Mouse (Mus musculus) heart, postnatal 25 days (tissue): Measurements from ENCODE around the gene Kat6b. TPM values are rescaled to one million over a fixed set of nuclear protein-coding genes. Genes with fewer than 3 reads are reported as not detected.

Experiments used
- DNase-seq: peaks from one replicate; pipeline ENCODE4 v3.0.0; 2022; ENCODE audit warnings: low spot score
- intact Hi-C: fragments of 180-260 bp; cut with DNase I; formaldehyde crosslinking; loops from one replicate; pipeline ENCODE4 v1.15.1; 2025
- total RNA-seq, 2 experiments: library from RNA; stranded (reverse); gene quantifications; 2 replicates each; pipeline ENCODE4 v1.2.3; 2021

Kat6b gene
- total RNA-seq, 2 experiments from 2014 or later, result 28.1 to 32.6 TPM

DNA sequence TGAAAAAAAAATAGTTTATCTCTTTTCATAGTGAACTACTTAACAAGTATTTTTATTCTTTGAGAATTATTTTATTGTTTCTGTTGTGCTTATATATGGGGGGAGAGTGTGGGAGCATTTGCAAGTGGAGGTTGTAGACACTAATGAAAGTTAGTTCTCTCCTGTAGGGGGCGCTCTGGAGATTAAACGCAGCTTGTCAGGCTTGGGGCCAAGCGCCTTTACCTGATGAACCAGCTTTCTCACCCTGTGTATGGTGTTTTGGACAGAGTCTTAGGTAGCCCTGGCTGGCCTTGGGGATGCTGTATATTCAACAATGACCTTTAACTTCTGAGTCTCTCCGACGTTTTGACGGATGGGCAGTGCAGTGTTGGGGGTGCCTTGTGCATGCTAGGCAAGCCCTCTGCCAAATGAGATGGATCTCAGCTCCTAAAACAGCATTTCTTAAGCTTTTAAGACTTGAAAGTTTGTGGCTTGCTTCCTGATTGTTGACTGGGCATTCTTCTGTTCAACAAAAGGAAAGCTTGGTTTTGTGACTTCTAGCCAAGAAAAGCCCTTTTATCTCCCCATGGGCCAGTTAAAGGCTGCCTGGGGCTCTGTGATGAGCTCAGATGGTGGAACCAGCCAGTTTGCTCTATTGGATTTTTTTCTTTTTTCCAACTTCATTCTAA lies 103.4 kb downstream of the Kat6b start:
- intact Hi-C loops, result no loop called here
- DNase-seq, result no peak

DNA sequence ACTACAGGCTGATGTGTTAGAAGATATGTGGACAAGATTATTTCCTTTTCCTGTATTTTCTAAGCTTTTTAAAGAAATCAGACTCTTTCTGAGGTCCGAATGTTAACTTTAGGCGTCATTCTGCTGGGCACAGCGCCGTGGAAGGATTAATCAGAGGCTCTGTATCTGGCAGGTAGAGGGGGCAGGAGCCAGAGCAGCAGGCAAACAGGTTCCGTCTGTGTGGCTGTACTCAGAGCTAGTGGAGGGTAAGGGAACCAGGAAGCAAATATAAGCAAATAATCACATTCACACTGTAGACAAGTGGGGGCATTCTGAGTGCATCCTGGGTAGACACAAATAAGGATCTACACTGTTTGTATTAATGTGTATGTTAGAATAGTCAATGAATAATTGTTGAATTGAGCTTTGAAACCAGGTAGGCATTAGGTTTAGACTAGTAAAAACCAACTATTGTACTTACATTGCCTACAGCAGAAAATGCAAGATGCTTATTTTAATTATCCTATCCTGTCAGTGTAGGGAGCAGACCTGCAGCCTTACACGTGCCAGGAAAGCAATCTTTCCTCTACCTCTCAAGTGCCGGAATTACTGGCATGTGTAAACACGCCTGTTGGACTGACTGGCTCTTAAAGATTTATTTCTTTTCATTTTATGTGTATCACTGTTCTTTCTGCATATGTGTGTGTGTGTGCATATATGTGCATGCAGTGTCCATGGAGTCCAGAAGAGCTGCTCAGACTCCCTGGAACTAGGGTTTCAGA lies 104.4 kb downstream of the Kat6b start:
- DNase-seq, result no peak
- intact Hi-C loops, result no loop called here

DNA sequence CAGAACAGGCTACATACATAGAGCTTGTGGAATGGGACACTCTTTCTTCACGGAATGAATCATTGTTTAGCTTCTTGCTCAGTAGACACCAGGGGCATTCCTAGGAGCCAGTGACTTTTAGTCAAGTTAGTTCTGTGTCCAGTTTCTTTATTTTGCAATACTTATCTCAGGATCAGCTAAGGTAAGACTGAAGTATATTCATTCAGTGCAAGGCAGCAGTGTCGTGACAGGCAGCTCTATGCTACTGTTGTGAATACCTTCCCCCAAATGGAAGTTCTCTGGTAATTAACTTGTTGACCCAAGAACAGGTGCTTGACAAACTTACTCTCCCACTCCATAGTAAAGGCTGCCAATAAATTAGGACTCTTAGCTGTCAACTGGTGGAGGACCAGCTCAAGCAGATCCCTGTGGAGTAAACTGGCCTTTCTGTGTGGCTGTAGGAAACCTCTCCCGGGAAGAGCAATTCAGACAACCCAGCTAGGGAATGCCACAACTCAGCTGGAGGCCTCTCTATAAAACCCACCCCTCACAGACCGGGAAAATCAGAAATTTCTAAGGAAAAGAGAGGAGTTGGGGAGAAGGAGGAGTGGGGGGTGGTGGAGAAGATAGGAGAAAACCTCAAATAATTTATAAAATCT lies 105.4 kb downstream of the Kat6b start:
- intact Hi-C loops, result no loop called here
- DNase-seq, result no peak

DNA sequence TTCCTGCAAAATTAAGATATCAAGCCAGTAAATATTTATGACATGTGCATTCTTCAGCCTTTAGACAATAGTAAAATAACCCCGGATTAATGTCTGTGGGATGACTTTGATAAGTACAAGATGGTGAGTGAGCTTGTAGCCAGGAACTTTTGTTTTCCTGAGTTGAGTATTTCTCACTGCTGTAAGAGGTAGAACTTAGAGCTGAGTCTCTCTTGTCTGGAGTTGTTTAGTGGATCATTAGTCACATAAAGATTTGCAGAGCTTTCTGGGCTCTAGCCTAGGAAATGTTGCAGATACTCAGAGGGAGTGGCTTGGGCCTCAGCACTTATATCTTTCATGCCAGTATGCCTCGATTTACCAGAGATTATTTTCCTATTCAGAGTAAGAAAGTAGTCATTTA lies 106.7 kb downstream of the Kat6b start:
- intact Hi-C loops, result no loop called here
- no peak for DNase-seq

DNA sequence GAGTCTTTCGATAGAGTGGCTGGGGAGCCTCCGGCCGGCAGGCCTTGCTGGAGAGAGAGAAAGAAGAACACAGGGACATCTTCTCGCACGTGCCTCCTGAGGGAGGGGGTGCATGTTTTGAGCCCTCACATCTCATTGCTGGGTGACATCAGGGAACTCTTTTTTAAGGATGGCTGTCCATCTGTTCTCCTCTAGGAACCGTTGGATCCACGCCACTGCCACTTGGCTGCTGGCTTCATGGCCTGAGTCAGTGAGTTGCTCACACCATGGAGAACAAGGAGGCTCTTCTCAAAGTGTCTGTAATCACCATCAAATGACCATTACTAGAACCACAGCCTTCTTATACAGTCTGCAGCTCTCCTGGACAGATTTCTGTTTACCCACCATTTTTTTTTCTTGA lies 108.4 kb downstream of the Kat6b start:
- DNase-seq, result no peak
- intact Hi-C loops, result no loop called here

DNA sequence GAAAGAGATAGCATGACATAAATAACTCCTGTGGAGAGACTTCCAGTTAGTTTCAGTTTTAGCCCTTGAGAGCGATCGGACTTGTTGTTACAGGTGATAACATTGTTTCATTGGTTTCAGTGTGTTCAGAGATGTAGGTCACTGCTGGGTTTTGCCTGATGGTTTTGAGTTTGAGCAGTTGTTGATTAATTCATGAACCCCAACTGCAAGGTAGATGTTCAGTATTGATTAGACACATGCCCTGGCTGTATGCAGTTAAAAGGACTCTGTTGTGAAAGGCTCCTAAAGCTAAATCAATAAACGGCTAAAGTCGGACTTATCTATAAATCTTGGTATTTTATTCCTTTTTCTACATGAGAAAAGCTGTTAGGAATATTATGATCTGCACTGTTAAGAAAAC lies 109.0 kb downstream of the Kat6b start:
- no peak for DNase-seq
- intact Hi-C loops, result no loop called here

DNA sequence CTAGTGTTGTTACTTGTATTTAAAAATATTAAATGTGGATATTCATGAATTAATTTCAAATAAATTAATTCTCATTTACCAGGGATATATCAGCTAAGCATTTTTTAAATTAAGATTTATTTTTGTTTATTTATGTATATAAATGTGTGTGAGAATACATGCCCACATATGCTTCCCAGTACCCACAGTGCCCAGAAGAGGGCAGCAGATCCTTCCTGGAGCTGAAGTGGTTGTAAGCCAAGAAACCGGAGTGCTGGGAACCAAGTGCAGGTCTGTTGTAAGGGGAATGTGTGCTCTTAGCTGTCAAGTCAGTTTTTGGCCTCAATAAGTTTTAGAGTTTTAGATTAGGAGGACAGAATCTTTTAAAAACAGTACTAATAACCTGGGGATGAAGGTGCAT lies 110.9 kb downstream of the Kat6b start:
- intact Hi-C loops, result no loop called here

DNA sequence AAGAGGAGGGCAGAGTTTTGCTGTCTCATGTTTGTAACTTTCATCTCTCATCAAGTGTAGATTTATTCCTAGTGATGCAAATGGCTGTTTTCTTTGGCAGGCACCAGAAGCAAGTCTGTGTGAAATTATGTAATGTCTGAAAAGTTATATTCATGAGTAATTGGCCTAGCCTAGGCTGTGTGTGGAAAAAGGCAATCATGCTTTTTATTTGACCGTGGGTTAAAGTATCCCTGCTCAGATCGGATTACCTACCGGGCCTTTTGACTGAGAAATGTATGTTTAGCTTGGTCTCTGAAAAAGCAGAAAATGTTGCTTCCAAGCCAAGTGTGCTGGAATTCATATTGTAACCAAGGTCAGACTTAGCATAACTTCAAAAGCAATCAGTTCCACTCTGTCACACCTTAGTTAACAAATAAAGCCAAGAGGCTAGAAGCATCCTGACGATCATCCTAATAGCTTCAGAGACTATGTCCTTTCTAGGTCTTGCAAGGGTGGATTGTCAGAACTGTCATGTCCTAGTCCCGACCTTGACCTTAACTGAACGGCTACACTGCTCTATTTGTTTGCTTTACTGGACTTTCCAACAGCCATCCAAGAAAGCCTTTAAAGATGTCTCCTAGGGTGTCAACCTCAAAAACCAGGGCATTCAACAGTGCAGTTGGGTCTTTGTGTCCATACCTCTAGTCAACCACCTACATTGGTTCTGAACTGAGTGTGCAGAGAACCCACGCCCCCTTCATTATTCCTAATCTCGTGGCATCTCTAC lies 111.9 kb downstream of the Kat6b start:
- no peak for DNase-seq

More for the DNA sequence above, 110.9 kb downstream of the Kat6b start:
- no peak for DNase-seq

DNA sequence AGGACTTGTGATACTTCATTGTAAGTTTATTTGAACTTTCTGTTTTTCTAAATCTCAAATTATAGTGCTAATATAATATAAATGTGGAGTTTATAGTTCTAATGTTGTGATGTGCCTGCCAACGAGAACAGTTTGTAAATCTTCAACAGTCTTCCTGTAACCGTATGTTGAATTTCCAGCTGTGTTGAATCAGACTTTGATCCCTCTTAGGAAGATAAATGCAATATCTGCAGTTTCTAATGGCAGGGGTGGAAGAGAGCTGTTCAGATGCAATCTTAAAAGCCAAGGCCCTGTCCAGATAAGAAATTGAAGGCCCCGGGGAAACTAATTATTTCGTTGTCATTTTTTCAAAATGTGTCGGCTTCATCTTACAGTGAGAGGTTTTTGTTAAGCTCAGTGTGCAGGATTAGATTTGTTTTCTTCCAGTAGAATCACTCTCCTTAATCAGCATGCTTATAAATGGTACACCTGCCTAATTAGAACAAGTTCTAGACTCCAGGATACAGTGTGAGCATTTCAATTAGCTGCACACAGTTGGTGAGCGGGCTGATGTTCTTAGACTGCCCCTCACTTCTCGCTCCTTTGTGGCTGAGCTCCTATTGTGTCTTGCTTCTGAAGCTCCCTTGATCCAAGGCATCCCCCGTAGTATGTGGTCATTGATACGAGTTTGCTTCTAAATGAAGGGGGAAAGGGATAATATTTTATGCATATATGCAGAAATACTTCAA lies 118.4 kb downstream of the Kat6b start:
- intact Hi-C loops, result no loop called here
- DNase-seq, result no peak

More for the DNA sequence above, 111.9 kb downstream of the Kat6b start:
- intact Hi-C loops, result no loop called here

DNA sequence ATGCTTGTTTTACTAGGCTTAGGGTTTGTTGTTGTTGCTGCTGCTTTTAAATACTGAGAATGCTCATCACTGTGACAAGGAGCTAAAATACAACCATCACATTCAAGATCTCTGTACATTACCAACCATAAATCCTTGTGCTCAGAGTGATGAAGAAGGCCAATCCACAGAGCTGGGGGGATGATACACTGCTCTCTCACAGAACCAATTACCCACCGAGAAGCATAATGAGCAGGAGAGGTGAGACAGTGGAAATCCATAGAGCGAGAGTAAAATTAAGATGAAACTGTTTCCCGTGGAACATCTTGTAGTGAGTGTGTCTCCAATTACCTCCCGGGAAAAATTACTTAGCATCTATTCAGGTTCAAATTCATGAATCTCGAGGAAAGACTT lies 118.9 kb downstream of the Kat6b start:
- intact Hi-C loops, result no loop called here
- no peak for DNase-seq

DNA sequence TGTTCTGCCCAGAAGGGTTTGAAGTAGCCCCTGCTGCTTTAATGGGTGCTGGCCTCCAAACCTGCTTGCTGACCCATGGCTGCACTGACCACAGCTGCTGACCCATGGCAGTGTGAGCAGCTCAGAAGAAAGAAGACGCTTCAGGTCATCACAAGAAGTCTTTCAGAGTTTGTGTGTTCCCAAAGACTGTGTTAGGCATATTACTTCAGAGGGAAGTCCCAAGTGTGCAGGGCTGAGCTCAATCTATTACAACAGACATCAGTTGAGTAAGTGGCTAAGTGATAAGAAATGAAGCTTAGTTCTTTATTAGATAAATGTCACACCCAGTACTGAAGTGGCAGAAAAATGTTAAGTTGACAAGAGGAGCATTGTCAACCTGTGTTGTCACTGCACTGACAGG lies 119.4 kb downstream of the Kat6b start:
- no peak for DNase-seq
- intact Hi-C loops, result no loop called here

DNA sequence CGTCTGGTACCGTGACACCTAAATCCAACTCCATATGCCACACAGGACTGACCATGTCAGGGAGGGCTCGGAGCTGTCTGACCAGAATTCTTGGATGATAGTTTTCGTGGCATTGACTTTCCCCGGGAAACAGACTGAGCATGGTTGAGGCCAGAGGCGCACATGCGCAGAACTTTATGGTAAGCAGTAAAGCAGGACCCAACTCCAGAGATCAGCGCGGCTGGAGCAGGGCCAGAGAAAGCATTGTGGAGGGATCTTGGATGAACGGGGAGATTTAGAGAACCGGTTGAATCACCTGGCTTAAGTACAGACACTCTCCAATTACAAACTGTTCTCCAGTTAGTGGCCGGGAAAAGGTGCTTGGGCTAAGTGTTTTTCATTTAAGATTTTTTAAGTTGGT lies 120.9 kb downstream of the Kat6b start:
- intact Hi-C loops, result no loop called here
- no peak for DNase-seq

DNA sequence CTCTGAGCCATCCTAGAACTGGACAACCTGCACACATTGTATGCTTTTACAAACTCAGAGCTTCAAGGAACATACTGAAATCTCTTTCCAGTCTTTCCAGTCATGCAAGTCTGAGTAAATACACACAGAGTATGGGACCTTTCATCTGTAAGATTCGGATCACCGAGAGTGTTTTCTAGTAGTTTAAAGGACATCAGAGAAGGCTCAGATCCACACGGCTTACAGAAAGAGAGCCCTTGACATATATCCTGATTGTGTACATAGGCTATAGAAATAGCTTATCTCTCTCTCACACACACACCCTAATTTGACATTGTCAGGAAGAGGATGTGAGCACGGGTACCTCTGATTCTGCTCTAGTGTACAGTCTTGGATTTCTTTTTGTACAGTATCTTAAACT lies 121.7 kb downstream of the Kat6b start:
- intact Hi-C loops, result no loop called here
- no peak for DNase-seq

DNA sequence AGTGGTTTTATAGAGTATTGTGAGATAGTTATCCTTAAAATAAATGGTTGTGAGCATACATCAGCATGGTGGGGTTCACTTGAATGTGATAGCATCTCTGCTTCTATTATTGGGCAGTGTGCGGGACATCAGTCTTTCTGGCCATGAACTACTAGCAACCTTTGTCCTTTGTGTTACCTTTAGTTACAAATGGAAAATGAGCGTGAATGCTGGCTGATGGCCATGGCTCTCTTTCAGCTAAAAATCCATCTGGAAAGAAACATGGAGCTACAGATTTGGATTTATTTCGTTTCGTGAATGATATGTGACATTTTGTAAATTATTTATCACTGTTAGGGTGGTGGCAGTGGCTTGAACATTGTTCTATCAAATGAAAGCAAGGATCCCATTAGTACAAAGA lies 126.5 kb downstream of the Kat6b start:
- no peak for DNase-seq
- intact Hi-C loops, result loop anchor here (5.0 kb wide), 1 partner anchor 50 kb away; no protein-coding TSS in a partner anchor

DNA sequence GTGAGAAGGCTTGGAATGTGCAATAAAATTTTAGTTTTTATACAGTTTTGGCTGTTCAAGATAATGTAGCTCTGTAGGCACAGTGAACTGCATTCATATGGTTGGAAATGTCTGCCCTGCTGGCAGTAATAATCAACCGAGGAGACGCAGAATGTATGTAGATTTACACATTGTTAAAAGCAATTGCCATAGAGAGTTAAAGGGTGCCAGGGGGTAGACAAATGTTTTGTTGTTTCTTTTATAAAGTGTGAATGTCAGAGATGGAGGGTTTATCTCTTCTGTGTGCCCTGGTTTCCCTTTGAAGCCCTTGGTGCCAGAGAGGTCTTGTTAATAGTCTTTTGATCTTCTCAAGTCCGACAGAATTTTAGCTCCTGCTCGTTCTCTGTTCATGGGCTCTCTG lies 127.7 kb downstream of the Kat6b start:
- DNase-seq, result no peak
- intact Hi-C loops, result loop anchor here (5.0 kb wide), 1 partner anchor 52 kb away; no protein-coding TSS in a partner anchor

DNA sequence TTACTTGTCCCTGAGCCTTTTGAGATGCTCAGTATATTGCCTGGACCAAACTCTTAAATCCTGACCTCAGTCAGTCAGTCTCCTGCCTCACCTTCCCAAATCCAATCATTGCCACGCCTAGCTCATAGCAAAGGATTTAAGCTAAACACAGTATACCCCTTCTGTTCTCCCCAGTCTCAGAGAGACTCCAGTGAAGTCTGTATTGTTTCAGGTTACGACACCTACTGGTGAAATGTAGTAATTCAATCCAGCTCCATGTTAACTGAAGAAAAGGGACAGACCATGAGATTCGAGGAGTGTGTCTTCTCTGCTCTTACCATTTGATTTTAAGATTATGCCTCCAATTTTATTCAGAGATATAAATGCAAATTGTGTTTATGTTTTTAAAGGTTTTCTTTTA lies 129.0 kb downstream of the Kat6b start:
- no peak for DNase-seq
- intact Hi-C loops, result loop anchor here (2.0 to 5.0 kb wide), 2 partner anchors 109 to 473 kb away; no protein-coding TSS in a partner anchor

DNA sequence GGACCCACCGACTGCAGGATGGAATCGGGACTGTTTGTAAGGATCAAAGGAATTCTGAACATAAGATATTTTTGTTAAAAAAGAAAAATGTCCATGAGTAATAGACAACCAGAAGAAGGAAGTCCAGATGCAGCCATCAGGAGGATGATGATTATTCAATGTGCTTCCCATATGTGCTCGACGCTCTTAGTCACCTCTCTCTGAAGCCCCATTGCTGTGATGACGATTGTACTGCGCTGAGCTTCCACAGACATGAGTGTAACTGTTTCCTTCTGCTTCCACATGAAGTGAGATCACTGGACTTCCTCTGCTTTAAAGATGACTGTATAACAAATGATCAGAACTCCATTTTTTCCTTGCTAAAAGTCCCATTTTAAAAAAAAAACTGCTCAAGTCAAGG lies 131.8 kb downstream of the Kat6b start:
- intact Hi-C loops, result loop anchor here (5.0 kb wide), 1 partner anchor 476 kb away; no protein-coding TSS in a partner anchor
- DNase-seq, result no peak

DNA sequence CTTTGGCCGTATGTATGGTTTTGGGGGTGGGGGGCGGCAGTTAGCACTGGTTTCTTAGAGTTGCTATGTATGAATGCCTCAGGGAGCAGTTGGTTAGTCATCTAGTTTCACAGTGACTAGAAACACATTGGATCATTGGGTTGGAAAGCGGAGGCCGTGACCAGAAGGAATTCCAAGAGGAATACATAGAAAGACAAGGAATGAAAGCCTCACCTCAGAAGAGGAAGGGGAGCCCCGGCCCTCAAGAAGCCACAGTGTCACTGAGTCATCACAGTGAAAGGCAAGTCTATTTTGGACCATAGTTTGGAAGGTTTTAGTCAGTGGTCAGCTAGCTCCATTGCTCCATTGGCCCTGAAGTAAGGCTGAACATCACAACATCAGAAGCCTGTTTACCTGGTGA lies 132.9 kb downstream of the Kat6b start:
- intact Hi-C loops, result loop anchor here (5.0 kb wide), 1 partner anchor 477 kb away; no protein-coding TSS in a partner anchor
- DNase-seq, result no peak

DNA sequence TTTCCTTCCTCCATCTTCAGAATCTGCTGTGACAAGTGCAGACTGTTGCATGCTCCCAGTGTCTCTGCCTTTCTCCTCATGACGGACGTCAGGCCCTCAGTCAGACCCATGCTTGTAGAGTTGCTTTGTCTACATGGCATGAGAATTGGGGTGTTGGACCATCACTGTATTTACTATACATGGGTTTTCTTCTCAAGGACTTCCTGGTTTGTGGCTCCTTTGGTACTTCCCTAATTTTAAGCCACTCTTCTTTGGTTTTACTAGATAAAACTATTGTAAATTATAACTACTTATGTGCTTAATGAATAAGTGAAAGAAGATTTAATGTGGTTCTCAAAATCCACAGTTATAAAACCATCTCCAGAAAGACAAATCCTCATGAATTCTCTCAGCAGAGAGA lies 134.6 kb downstream of the Kat6b start:
- no peak for DNase-seq
- intact Hi-C loops, result no loop called here
